Mouse (Mus musculus) spleen, postnatal 4 days (tissue): Measurements from ENCODE around the gene Dnase1l2.

ENCODE experiments used
- DNase-seq, 2 experiments: peaks; one replicate each; pipeline ENCODE4 v3.0.0; 2022; ENCODE audit warnings: low spot score in 2 of 2

The Dnase1l2 gene

DNA sequence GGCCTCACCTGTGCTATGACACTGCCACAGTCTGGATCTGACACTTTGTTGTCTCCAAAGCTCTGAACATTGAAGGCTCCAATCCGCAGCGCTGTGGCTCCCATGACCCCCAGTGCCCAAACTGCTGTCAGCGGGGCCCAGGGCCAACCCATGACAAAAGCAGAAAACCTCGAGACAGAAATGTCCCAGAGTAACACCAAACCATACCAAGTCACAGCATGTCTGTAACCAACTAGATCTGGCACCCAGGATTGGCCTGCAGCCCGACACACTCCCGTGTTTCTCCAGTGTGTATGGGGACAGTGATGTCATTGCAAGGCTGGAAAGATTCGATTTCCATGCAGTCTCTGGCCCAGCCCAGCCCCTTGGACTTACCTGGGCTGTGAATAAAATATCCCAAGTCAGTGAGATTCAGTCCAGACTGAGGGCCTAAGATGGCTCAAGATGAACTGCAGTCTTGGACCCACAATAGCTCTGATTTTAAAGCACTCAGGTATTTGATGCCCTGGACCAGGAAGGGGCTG, at the start of gene Dnase1l2:
TSS of gene Dnase1l2 (minus strand) at position 474 of the 524 bp plus-strand sequence.
- no peak for DNase-seq

DNA sequence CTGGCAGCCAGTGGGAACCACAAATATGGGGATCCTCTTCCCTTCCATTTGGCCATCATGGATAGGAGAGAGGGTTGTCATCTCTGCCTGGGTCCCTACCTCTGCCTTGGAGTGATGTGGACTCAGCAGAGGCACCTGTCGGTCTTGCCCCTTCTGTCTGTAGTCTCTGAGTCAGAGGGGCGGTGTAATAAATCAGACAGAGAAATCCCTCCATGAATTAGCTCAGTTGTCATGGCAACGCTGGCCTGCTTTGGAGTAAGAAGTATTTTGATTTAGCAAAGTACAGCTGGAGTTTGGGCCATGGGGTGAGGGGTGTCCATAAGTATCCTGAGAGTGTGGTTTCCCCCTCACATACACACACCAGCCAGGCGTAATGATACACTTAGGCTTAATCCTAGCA, 47.5 kb upstream of the Dnase1l2 start:
- no peak for DNase-seq

DNA sequence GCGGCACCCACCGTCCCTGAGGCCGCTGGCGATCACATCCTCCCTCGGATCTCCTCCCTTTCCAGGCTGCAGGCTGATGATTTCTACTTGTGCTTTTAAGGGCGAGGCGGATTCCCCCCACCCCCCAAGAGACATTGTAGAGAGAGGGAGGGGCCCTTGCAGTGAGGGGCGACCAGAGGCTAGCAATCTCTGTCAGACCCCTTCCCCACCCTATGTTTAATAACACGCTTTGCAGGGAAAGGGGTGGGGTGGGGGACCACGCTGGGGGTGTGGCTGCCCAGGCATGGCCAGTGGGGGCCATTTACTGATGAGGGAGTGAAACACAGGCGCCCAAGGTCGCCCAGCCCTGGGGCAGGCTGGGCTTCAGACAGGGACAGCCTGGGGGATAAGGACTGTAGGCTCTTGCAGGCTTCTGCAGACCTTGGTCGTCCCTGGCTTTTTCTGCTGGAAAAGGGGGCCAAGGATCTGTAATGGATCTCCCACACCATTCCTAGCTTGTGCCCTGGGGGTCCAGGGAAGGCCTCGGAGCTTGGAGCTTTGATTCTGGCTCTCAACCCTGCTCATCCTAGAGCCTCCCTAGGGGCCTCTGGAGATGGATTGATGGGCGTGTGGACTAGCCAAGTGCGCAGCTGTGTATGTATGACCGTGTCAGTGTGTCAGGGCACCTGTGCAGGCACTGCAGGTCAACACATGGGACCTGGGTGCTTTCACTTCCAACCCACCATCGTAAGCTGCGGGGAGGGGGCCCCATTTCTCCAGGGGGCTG, 46.5 kb upstream of the Dnase1l2 start:
- DNase-seq: no peak

DNA sequence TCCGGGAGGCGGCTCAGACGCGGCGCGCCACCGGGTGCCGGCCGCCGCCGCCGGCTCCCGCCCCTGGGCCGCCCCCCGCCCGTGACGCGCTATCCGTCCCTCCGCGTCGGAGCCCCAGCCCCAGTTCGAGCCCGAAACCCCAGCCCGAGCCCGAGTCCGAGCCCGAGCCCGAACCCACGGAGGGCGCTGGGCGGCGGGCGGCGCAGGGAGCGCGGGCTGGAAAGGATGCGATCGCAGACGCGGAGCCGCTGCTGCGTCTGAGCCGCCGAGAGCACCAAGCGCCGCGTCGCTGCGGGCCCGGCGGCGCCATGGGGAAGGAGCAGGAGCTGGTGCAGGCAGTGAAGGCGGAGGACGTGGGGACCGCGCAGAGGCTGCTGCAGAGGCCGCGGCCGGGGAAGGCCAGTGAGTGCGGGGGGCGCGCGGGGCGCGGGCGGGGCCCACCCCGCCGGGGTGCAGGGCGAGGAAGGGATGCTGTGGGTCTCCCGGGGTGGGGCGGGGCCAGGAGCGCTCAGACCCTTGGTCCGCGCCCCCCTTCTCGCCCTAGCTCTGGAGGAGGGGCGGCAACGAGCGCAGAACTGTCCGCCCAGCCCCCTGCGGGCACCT, 45.9 kb upstream of the Dnase1l2 start:
- DNase-seq: peak in 1 of 2 experiments; percentile 69

DNA sequence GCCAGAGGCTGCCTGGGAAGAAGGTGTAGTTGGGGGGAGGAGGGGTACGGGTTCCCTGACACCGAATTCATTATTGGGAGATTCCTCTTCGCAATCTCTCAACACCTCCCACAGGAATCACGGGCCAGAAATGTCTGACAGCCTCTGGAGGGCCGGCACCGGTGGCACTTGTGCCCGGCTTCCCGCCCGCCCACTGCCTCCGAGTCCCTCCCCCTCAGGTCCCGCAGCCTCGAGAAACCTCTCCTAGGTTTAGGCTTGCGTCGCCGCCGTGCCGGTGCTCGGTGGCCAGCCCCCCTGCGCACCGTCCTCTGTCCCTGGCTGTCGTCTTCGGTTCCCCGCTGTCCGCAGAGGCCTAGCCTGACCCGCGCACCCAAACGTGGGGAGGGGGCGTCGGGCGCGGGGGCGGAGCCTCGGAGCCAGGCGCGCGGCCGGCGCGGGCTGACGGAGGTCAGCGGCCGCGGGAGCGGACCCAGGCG, 45.3 kb upstream of the Dnase1l2 start, which contains the start of gene Caskin1:
TSS of gene Caskin1 (plus strand) at position 416 of the 476 bp plus-strand sequence.
- no peak for DNase-seq

DNA sequence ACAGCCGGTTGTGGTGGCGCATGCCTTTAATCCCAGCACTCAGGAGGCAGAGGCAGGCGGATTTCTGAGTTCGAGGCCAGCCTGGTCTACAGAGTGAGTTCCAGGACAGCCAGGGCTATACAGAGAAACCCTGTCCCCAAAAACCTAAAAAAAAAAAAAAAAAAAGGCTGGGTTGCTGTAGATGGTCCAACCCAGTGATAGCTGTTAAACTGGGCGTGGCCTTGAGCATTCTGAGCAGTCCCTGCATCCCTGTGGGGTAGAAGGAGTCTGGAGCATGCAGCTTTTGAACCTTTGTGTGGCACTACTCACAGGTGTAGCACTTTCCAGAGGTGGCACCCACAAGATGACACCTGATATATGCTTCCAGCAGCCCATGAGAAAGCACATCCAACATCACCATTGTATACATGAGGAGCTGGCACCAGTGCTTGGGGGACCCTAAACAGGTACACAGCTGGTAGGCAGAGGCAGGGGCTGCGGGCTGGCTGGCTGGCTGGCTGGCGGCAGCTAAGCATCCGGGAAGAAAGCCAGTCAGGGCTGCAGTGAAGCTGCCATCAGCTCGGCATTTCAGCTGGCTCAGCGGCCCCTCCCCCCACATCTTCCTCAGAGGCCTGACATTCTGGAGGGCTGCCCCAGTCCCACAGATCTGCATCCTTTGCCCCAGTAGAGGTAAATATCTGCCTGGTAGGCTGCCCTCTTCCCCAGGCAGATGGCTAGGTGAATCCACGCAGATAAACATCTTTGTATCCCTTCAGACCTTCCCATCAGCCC, 42.4 kb upstream of the Dnase1l2 start:
- DNase-seq: no peak

DNA sequence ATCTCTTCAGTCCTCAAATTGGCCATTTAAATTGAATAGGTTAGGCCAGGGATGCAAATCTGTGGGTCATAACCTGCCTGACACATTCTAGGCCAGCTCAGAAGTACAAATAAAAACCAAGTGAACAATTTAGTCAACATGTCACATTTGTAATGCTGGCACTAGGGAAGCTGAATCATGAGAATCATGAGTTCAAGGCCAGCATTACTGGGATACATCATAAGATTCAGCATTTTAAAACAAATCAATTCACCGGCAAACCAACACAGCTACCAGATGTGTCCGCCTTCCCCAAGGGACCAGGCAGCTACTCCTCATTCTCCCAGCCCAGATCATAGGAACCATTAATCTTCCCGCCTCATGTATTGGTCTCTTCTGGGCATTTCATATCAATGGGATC, 40.6 kb upstream of the Dnase1l2 start:
- DNase-seq: no peak

DNA sequence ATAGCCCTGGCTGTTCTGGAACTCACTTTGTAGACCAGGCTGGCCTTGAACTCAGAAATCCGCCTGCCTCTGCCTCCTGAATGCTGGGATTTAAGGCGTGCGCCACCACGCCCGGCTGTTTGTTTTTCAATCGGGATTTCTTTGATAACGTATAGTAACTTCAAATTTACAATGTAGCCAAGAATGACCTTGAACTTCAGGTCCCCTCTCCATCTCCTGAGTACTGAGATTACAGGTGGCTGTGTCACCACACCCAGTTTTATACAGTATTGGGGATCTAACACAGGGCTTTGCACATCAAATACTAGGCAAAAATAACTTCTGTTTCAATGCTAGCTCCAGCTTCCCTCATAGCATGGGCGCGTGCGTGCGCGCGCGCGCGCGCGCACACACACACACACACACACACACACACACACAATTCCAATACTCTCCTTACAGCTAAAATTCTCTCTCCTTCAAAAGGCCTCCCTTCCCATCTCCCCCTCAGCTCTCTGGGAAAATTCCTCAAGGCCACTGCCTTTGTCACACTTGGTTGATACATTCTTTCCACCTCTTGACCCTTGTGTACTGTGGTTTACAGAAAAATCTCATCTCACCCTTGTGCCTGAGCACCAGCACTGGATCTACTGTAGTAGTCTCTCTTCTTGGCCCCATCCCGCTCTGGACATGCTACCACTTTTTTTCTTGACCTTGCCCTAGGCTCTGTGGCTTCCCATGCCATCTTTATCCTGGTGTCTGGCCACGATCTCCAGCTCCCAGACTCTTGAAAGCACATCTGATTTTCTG, 38.3 kb upstream of the Dnase1l2 start:
- no peak for DNase-seq

DNA sequence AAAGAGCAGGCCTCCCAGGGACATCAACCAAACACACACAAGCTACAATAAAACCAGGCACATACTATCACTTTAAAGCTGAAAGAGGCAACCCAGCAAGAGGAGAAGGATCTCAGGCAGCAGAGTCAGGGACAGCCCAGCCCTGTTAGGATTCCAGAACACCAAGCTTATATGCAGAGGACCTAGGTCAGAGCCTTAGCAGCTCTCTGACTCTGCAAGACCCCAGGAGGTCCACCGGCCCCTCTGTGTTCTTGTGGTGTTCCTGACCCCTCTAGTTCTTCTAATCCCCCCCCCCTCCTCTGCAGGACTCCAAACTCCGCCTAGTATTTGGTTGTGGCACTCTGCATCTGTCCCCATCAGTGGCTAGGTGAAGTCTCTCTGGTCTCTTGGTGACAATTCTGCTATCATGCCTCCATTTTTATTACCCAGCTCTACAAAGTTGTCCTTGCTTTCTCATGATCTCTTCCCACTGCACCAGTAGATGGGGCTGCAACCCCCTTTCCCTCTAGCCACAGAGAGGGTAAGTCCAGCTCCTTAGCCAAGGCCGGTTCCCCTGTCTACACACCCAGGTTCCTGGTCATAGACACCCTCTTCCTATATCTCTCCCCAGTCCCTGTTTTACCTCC, 37.4 kb upstream of the Dnase1l2 start:
- no peak for DNase-seq

DNA sequence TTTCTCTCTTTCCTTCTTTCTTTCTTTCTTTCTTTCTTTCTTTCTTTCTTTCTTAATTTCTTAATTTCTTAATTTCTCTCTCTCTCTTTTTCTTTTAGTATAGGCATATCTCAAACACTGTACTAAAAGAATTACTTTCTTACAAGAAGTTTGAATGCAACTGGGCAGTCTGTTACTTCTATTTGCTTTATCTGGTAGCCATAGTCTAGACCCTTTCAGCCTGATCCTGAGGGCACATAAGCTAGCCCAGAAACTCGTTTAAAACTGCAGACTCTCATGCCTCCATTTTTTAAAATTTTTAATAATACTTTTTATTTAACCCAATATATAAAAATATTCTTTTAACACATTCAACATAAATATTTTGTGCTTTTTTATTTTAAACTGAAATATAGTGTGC, 36.5 kb upstream of the Dnase1l2 start:
- DNase-seq: no peak

DNA sequence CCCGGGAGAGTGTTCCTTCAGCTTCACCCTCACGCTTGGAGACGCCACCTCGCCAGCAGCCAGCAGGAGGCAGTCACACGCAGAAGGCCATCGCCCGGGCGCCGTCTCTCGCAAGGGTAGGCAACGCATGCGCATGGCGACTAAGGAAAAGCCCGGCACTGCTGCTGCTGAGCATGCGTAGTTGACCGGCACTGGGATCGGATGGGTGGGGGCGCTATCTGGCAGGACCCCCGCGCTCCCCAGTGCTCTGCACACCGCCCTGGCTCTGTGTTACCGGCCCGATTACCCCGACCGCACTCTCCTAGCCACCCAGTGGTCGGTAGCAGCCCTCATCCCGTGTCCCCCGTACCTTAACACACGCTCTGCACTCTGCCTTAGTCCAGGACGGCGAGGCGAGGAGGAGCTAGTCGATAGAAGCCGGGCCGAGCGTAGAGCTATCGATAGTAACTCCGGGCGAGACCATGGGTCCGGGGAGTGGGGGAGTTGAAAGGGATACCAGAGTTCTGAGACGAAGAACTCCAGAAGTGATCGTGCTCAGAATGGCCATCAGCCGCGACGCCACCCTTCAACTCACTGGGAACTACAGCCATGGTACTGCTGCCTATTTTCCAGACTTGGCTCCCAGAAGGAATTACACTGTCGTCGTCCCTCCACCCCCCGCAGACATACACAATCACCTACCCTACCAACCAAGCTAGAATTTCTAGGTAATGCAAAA, 35.9 kb upstream of the Dnase1l2 start, which contains the start of gene Mlst8:
TSS of gene Mlst8 (minus strand) at position 416 of the 718 bp plus-strand sequence.
- peak; percentile 98 to 100 for DNase-seq

DNA sequence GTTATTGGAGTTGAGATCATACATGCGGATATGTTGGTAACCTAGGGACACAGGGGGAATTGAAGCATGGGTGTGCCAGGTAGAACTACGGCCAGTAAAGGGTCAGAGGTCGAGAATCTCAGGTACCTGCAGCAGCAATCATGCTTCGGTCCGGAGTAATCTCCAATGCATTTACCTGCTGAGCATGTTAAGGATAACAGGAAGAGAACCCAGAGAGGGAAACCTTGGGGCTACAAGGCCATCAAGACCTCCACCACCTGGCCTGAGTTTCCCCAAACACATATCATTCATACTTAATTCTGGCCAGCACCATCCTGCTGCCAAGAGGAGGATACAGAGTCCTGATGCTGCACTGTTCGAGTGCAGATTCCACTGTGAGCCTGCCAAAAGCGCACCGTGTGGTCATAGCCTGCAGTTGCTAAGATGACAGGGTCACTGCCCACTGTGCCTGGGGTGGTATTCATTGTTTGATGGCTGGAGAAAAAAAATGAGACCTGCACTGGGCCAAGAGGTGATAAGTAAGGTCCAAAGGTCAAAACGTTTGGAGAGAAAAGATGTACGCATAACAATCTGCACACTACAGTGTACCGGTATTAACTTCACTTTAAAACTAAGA, 35.2 kb upstream of the Dnase1l2 start:
- no peak for DNase-seq

DNA sequence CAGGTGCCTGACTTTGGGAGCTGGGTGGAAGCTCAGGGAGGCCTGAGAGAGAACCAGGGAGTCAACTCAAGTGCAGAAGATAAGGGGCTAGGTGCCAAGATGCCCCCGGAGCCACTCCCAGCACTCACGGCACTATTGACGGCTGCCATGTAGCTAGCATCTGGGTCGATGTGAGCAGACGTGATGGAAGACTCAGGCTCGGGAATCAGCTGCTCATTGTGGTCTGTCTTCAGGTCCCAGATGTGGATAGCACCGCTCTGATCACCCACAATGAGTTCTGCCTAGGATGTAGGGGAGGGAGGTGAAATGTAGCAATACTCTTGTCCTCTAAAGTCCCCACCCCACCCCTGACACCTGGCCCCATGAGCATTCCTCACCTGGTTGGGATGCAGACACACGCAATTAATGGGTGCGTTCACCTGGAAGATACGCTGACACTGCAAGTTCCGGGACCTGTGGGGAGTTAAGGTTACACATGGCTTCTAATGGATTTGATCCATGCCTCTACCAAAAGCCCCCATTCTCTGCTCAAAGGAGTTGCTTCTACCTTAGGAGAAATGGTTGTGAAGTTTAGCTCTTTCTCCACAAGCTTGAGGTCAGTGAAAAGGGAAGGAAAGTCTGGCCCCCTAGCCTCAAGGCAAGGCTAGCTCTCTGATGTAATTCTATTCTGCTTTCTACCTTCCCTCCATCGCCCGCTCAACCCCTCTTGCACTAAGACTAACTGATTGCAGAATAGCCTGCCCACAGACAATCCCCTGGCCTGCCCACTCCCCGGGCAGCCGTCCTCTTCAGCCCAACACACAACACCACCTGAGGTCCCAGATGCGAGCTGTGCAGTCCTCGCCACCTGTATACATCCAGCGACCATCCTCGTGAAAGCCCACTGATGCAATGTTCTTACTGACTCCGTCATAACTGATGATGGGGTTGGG, 34.4 kb upstream of the Dnase1l2 start:
- DNase-seq: peak in 1 of 2 experiments; percentile 67

DNA sequence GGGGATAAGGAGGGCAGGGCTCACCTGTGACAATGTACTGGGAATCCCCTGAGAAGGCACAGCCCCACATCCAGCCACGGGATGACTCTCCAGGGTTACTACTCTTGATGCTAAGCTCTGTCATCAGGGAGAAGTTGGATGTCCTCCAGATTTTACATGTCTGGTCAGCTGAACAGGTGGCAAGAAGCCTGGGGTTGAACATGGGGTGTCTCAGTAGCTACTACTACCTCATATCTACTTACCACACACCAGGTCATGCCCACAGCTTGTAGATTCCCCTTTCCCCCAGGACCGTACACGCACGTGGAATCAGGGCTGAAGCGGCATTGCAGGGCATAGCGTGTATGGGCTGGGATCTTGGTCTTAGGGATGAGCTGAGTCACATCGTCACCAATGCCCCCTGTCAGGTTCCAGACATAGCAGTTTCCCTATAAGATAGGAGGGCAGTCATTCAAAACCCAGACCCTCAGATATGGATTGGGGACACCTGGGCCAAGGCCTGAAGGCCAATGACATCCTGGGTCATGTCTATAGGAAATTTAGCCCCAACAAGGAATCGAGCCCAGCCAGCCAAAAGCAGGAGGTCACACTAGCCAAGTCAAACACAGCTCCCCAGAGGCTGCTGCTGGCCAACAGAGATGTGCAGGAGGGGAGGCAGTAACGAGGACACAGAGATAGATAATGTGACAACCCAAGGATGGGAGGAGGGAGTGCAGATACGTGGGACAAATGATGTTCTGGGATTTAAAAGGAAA, 33.3 kb upstream of the Dnase1l2 start:
- DNase-seq: no peak

DNA sequence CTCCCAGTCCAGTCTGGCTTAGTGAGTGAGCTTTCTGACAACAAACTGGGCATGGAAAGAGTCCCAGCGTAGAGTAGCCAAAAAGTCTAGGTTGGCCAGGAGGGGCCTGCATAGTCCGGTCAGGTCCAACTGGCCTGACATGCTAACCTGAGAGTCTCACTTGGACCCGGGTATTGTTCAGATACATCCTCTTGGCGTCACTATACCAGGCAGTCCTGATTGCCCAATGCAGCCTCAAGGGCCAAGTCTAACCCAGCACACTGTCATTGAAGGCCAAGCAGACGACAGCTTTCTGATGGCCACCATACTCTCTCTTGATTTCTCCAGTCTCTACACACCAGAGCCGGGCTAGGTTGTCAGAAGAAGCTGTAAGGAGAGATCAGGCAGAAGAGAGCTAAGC, 32.7 kb upstream of the Dnase1l2 start:
- no peak for DNase-seq

DNA sequence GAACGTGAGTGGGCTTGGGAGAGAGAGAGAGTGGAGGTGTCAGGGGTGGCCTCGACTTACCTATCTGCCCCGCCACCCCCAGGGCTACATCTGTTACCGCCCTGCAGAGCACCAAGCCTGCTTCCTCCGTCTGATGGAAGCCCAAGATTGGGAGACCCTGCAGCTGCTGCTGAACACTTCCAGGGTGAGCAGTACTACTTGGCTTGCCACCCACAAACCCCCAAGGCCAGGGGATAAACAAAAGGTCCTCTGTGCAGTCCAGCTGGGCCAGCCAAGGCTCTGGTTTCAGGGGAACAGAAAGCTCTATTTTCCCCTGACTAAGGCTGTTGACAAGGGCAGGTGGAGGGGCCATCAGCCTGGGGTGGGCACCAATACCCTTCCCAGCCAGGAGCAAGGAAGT, 31.7 kb upstream of the Dnase1l2 start:
- peak in 1 of 2 experiments; percentile 63 for DNase-seq

DNA sequence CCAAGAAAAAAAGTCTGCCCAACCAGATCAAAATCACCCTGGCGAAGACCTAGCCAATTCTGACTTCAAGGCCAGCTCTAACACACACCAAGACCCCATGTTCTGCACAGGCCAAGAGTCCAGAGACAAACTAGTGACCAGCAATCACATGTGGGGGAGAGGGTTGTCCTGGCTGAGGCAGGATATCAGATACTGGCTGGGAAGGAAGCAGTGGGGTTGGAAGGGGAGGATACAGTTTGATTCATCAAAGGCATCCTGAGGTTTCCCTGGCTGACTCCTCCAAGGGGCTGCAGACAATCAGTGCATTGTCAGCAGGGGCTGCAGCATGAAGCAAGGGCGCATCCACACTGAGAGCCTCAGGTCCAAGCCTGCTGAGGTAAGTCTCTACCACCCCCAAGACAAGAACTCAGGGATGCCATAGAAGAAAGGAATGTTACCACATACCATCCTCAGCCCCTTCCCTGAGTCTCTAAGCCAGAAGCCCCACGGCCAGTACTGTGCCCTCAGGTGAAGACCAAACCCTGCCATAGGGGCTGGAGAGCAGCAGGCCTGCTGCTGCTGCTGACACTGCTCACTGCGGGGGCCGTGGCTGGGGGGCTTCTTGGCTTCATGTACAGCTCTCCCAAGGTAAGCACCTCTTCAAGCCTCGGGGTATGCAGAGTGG, 30.8 kb upstream of the Dnase1l2 start, which contains the start of gene Bricd5:
TSS of gene Bricd5 (plus strand) at position 273 of the 664 bp plus-strand sequence.
- no peak for DNase-seq
